Mouse (Mus musculus) splenic B cell, adult 2 months (primary cell): ENCODE data around the gene Ramp2.

Source experiments
- DNase-seq: peaks from one replicate; pipeline ENCODE4 v3.0.0-alpha.2; 2011; ENCODE audit warnings: low read depth, low spot score
- H3K27me3 ChIP-seq: 2 replicates; pipeline ENCODE4 v1.6.1; 2012; ENCODE audit warnings: mild to moderate bottlenecking, low read length, moderate library complexity, mixed read lengths; ENCODE audit not compliant: control insufficient read depth, poor library complexity, insufficient read depth, severe bottlenecking
- H3K36me3 ChIP-seq: 2 replicates; pipeline ENCODE4 v1.6.1; 2012; ENCODE audit warnings: mild to moderate bottlenecking, low read length, moderate library complexity, mixed read lengths; ENCODE audit not compliant: control insufficient read depth, poor library complexity, insufficient read depth, severe bottlenecking

Ramp2 gene

DNA sequence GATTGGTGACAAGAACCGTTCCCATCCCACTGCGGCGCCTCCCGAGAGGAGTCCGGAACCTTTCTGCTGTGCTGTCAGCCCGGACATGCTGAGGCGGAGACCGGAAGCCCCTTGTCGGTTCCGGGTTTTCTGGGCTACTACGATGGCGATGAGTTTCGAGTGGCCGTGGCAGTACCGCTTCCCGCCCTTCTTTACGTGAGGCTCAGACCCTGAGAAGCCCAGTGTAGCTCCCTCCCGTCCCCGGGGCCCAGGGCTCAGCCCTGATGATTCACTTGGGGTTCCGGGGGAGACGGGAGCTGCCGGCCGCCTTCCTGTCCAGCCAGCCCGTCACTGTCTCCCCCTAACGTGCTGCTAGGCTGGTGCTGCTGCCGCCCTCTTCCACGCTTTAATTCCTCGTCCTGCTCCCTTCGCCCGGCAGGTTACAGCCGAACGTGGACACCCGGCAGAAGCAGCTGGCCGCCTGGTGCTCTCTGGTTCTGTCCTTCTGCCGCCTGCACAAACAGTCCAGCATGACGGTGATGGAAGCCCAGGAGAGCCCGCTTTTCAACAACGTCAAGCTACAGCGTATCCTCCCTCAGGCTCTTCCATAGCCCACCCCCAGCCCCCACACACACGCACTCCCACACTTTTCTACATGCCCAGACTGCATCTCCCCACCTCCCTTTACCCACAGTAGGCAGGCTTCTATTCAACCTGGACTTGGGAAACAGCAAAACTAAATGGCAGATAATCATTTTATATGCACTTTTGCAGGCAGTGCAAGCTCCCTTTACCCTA is 8.0 kb downstream of the Ramp2 start, which contains the start of gene Vps25:
TSS of gene Vps25 (plus strand) at position 95 of the 777 bp plus-strand sequence.
- Histone ChIP-seq H3K36me3 (peaks cover 2% of the 10 kb centered on the region), H3K27me3 (no peaks in the 10 kb centered on the region)
- DNase-seq = peak; percentile 85

DNA sequence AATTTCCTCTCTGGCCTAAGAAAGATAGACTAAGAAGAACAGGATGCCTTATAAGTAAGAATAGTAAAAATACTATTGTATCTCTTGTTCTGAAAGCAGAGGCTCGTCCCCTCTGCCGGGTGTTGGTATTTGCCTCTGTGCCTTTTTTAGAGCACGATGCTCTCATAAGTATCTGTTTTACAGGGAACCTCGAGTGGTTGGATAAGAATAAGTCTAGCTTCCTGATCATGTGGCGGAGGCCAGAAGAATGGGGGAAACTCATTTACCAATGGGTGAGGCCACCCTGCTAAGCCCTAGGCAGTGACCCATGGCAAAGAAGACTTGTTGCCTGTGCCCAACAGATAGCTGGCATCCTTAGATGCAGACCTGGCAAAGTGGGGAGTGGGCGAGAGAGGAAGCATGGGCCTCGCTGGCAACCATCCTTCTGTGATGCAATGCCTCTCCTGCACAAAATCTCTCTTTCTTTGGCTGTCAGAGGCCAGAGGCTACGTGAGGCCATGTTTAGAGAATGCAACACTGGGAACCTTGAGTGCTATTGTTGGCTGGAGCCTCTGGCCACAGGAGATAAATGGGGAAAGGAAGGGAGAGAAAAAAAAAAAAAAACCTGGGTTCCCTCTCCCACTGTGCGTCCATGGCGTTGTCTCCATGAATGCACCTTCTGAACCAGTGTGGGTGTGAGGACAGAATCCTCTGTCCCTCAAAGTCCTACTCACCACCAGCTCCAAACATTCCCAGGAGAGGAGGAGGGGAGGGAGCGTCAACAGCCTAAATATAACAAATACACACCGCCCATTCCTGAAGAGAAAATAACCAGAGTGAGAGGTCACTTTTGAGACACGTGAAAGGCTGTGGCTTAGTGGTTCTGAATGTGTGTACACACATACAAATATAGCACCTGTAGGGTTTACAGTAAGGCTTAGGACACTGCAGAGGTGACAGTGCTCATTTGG is 10.3 kb downstream of the Ramp2 start:
- H3K27me3 ChIP-seq = peaks cover 1% of the 10 kb centered on the region; the same call in 1 of the 2 replicates
- no peak for DNase-seq
- peaks cover 7% of the 10 kb centered on the region for H3K36me3 ChIP-seq

DNA sequence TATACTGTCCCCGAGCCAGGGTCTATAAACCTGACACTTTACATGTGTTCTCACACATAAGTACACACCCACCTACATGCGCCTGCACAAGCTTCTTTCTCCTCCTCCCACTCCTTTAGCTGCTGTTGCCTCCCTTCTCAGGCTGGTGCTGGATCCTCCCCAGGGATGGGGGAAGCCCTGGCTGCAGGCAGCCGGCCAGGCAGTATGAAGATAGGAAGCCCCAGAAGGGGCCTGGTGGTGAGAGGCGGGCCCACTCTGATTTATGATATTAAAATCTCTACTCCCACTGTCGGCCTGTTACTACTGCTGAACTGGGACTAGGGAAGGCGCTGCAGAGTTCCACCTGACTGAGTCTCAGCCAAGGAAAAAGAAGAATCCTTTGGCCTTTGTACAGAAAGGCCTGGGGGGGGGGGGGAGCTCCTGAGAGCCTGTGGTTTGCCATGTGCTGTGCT is 13.5 kb downstream of the Ramp2 start:
- Histone ChIP-seq H3K36me3 (peaks cover 7% of the 10 kb centered on the region), H3K27me3 (peaks cover 1% of the 10 kb centered on the region; the same call in 1 of the 2 replicates)
- no peak for DNase-seq

DNA sequence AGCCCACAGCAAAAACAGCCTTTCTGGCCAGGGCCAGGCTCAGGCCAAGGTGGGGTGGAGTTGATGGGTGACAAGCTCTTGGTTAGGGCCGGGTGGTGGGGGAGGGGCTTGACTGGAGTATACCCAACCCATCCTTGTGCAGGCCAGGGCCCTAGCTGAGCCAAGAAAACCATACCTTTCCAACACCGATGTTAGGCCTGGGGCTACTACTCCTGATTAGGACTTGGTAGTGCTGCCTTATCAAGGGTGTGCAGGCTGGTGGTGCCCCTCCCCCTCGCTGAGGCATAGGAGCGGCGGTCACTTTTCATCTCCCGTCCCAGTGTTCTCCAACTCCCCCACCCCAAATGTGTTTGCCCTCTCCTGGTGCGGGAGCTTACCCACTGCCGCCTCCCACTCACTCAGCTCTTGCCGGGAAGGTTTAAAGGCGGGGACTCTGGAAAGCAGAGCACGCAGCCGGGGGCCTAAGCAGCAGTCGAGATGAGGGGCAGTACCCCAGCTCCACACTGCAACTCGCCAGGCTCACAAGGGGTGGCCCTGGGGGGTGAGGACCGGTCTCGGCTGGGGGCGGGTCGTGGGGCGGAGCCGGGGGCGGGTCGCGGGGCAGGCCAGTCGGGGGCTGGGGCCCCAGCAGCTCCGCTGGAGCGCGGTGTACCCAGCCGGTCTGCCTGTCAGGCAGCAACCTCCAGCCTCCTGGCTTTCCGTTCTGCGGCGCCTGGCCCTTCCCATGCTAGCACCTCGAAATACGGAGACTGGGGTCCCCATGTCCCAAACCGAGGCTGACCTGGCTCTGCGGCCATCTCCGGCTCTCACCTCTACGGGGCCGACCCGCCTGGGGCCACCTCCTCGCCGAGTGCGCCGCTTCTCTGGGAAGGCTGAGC is 14.4 kb downstream of the Ramp2 start, which contains the start of gene Wnk4:
TSS of gene Wnk4 (plus strand) at position 620 of the 878 bp plus-strand sequence.
- DNase-seq = peak; percentile 19
- peaks cover 1% of the 10 kb centered on the region; the same call in 1 of the 2 replicates for H3K27me3 ChIP-seq

DNA sequence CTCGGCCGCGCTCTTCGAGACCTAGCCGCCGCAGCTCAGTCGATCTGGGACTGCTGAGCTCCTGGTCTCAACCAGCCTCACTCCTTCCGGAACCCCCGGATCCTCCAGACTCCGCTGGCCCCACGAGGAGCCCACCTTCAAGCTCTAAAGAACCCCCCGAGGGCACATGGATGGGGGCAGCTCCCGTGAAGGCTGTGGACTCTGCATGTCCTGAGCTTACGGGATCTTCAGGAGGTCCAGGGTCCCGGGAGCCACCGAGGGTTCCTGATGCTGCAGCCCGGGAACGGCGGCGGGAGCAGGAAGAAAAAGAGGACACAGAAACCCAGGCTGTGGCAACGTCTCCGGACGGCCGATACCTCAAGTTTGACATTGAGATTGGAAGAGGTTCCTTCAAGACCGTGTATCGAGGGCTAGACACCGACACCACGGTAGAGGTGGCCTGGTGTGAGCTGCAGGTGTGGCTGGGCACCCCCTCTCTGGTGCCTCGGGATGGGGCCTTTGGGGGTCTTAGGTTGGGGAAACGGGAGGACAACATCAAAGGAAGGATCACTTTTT is 15.1 kb downstream of the Ramp2 start:
- peaks cover 1% of the 10 kb centered on the region; the same call in 1 of the 2 replicates for H3K27me3 ChIP-seq
- peaks cover 7% of the 10 kb centered on the region for H3K36me3 ChIP-seq
- no peak for DNase-seq

More for the DNA sequence above, 14.4 kb downstream of the Ramp2 start, which contains the start of gene Wnk4:
- H3K36me3 ChIP-seq = peaks cover 7% of the 10 kb centered on the region

DNA sequence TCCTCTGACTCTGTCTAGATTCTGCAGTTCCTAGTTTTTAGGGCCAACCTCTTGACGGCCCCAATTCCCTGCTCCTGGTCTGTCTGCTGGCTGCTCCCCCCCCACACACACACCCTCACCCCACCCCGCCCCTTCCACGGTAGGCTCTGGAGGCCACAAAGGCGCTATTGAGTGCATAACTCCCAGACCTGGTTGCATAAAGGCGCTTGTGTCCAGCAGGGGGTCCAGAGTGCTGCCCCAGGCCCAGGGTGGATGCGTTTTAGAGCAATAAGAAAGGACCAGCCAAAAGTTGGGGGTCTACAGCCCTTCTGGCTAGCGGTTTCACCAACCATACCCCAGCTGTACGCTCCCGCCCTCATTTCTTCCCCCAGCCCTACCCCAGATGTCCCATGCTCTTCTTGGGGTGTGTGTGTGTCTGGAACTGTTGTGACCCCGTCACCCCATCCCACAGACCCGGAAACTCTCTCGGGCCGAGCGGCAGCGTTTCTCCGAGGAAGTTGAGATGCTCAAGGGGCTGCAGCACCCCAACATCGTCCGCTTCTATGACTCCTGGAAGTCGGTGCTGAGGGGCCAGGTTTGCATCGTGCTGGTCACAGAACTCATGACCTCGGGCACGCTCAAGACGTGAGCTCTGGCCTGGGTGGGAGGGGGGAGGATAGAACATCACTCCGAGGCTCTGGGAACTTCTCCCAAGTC is 16.6 kb downstream of the Ramp2 start:
- Histone ChIP-seq H3K36me3 (peaks cover 7% of the 10 kb centered on the region), H3K27me3 (peaks cover 3% of the 10 kb centered on the region)
- no peak for DNase-seq

DNA sequence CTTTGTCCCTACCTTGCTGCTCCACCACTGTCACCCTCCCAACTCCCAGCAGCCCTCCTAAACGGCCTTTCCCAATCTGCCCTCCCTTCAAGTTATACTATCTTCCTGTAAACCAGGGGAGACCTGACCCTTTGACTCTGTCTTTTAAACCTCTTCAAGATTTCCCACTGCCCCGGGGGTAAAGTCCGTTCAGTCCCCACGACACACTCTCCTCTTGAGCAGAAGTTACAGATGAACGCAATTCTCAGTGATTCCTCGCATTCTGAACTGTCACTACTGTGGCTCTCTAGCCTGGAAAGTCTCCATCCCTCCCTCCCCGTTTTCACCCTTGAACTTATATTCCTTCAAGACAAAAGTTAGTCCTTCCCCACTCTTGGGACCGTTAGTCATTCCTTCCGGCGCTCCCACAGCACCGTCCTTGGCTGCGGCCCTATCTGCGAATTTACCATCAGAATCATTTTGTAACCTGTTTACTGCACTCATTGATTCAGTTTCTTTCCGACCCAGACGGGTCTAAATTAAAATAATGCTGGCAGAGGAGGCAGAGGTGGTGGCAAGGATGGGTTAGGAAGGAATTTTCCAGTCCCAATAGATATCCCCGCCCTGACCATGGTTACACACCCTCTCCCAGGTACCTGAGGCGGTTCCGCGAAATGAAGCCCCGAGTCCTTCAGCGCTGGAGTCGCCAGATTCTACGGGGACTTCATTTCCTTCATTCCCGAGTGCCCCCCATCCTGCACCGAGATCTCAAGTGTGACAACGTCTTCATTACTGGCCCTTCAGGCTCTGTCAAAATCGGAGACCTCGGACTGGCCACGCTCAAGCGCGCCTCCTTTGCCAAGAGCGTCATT is 17.5 kb downstream of the Ramp2 start:
- DNase-seq = no peak
- Histone ChIP-seq H3K27me3 (peaks cover 3% of the 10 kb centered on the region), H3K36me3 (peaks cover 7% of the 10 kb centered on the region)

DNA sequence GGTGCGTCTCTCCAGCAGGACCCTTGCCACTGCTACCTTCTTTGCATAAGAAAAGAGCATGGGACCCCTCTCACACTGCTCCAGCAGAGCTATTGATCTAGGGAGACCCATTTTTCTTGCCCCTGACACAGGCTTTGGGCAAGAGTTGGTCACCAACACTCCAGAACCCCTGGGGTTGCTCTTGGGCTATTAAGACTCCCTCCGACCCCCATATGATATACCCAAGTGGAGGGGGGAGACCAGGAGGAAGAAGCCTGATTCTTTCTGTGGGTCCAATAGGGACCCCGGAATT is 18.1 kb downstream of the Ramp2 start:
- no peak for DNase-seq
- Histone ChIP-seq H3K36me3 (peaks cover 5% of the 10 kb centered on the region), H3K27me3 (peaks cover 3% of the 10 kb centered on the region)

DNA sequence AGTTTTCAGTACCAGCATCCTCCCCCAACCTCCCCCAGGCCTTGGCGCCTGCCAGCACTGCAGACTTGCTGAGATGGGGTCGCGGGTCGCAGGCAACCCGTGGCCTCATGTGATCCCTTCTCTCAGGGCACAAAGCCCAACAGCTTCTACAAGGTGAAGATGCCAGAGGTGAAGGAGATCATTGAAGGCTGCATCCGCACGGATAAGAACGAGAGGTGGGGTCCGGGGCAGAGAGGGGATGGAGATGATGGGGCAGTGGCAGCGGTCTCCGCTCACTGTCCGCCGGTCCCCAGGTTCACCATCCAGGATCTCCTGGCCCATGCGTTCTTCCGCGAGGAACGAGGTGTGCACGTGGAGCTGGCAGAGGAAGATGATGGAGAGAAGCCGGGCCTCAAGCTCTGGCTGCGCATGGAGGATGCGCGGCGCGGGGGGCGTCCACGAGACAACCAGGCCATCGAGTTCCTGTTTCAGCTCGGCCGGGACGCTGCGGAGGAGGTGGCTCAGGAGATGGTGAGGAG is 19.2 kb downstream of the Ramp2 start:
- peaks cover 3% of the 10 kb centered on the region for H3K27me3 ChIP-seq
- peak; percentile 38 for DNase-seq

DNA sequence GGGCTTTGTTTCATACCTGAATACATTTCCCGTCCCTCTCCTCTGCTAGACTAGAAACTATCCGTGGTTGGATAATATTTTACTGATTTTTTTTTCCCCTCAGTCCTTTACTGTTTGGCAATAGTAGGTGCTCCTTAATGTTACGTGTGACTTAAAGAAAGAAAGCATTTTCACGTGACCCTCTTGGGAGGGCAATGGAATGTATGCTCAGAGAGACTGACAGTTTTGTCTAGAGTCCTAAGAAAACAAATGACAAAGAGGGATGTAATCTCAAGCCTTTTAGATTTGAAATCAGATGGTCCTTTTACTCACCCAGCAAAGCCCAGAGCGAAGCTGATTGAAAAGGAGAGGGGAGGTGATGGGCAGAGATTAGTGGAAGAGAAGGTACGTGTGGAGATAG is 20.1 kb downstream of the Ramp2 start:
- H3K27me3 ChIP-seq = peaks cover 2% of the 10 kb centered on the region
- DNase-seq = no peak
- H3K36me3 ChIP-seq = no peaks in the 10 kb centered on the region

More for the DNA sequence above, 19.2 kb downstream of the Ramp2 start:
- H3K36me3 ChIP-seq = no peaks in the 10 kb centered on the region

DNA sequence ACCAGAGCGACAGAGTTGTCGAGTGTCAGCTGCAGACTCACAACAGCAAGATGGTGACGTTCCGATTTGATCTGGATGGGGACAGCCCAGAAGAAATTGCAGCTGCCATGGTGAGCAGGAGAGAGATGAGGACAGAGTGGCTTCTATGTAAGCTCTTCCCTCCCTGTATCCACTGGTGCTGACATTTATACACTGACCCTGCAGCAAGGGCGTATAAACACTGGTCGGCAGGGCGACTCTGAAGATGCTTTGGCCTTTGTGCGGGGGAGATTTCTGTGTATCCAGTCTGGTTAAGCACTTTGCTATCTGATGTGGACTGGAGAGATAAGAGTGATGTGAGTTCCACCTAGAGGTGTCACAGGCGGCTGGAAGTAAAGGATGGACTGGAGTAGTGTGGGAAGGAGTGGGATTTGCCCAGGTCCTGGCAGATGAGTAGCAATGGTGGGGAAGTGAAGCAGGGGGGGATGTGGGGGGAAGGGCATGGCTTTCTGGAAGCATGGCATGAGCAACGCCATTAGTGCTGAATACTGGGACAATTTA is 23.8 kb downstream of the Ramp2 start:
- Histone ChIP-seq H3K27me3 (peaks cover 2% of the 10 kb centered on the region), H3K36me3 (no peaks in the 10 kb centered on the region)
- DNase-seq = no peak

DNA sequence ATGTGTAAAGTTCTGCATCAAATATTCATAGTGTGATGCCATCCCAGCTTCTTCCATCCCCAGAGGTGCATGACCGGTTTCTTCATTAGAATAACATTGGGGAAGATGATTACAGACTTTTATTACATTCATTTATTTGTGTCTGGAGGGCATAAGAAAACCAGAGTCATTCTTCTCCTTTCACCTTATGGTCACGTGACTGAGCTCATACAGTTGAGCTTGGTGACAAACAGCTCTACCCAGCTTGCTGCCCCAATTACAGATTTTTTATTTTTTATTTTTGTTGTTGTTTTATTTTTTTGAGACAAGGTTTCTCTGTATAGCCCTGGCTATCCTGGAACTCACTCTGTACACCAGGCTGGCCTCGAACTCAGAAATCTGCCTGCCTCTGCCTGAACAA is 26.6 kb downstream of the Ramp2 start:
- Histone ChIP-seq H3K27me3 (no peaks in the 10 kb centered on the region), H3K36me3 (no peaks in the 10 kb centered on the region)
- no peak for DNase-seq
